Mouse (Mus musculus) kidney, adult 9 months (tissue): ENCODE measurements around the gene Akr1cl.

Experiments
- DNase-seq: peaks from one replicate; pipeline ENCODE4 v3.0.0; 2022

Gene Akr1cl

GRCm38 (mm10) chr1:64986120-64986519 lies 46.4 kb downstream of the Akr1cl start:
- DNase-seq, result peak; percentile 48

- no peak for DNase-seq
Measured at GRCm38 (mm10) chr1:64983247-64983646, 49.3 kb downstream of the Akr1cl start.

DNA sequence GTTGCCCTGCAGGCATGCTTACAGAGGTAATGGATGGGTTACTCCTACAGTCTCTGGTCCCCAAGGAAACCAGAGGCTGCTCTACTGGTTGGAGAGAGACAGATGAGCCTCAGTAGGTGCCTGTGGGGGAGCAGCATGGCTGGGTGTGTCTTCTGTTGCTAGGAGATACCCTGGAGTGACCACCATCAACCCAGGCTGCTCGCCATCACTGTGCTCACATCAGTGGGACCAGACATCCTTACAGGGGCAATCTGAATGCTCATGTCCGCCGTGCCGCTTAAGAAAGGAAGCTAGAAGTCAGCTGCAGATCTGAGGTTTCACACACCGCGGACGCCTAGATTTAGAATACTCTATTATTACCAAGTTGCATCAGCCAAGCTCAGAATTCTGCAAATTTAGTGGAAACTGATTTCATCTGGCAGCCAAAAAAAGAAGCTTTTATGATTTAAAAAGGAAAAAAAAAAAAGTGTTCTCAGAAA lies 54.2 kb downstream of the Akr1cl start:
- DNase-seq, result no peak

- no peak for DNase-seq
Measured at GRCm38 (mm10) chr1:64975346-64975745, 57.2 kb downstream of the Akr1cl start.

DNA sequence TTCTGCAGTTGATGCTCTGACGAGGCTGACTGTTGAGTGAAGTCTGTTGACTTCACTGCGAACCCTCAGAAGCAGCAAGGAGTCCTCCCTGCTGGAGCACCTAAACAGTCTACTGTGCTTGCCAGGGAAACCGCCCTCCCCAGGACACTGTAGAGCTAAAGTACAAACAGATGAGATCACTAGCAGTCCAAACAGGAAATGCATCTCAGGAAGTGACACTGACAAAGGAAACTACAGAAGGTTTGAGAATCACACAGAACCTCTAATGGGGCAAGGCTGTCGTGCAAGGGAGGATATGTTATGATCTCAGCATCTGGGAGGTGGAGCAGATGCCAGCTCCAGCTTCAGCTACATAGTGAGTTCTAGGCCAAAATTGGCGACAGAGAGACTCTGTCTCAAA lies 61.9 kb downstream of the Akr1cl start:
- DNase-seq, result peak; percentile 24
